In genomic region chr2:160060091-160060490, GRCm38 (mm10) we compare ENCODE assay signal across 12 mouse cellular contexts.
"Had no signal": no experiment of that assay in that cellular context is flagged by ENCODE, and none has a peak within 500 bp of the region (broad histone marks: within the 10 kb centered on the region; RNA-seq: fewer than 3 reads in every experiment).

No protein-coding gene starts in this region.

- ATAC-seq: liver, postnatal 0 days; midbrain, embryonic 13.5 days had no signal

- DNase-seq: kidney, adult 11 months; kidney, adult 8-10 months; kidney, postnatal 14 days; kidney, postnatal 4 days; left cerebral cortex, postnatal 4 days; liver, postnatal 0 days; lung, postnatal 10 days; spleen, adult 18-20 months; thymus, adult 2 months; thymus, postnatal 14 days; thymus, postnatal 4 days had no signal
